Mouse (Mus musculus): ENCODE measurements around the gene Atxn2.

DNA sequence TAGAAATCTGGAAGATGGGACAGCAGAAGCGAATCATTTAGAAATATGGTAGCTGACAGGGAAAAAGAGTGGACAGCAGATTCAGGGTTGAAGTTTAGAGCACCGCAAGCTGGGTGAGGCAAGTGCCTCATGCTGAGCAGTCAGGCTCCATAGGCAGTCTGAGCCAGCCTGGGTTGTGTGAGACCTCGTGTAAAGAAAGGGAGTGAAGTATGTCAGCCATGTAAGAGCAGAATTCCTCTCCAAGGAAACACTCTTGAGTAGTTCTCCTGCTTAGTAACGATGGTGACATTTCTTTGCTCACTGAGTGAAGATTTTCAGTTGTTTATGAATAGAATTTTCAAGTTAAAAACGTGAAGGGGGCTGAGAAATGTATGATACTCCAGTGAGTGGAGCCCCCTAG, 69.0 kb downstream of the Atxn2 start:
- no peak for TF ChIP-seq POLR2A (IDR thresholded peaks at IDR 0.05; ENCODE audit: extremely low read depth, insufficient read depth, low read length)
- no peak for TF ChIP-seq CTCF (IDR thresholded peaks at IDR 0.05; ENCODE audit: low read depth, low read length)
